Mouse (Mus musculus): ENCODE measurements around the gene Snrpd2. TPM values are rescaled to one million over a fixed set of nuclear protein-coding genes. Genes with fewer than 3 reads are reported as not detected.
A peak's percentile ranks its signal among the peaks of the same experiment; 100 is the strongest.

Snrpd2 gene
- polyA plus RNA-seq, 1 experiment = 36.7 TPM

- H3K4me3 ChIP-seq (ENCODE audit: control insufficient read depth, insufficient read depth, low read length) = no peak overlapping the region
These were observed 28.5 kb downstream of the Snrpd2 start for GRCm38 (mm10) chr7:19178035-19178434.

GRCm38 (mm10) chr7:19178443-19179092 lies 29.0 kb downstream of the Snrpd2 start:
- peaks cover 17% of the 10 kb centered on the region for H3K4me1 ChIP-seq (replicated peaks; ENCODE audit: control insufficient read depth, insufficient read depth, low read length)
- H3K27ac ChIP-seq (ENCODE audit: control insufficient read depth, insufficient read depth, low read length) = no peak overlapping the region
- peak; percentile 85 for DNase-seq
- peak; percentile 76; the same call in 1 of the 2 replicates for TF ChIP-seq CTCF (IDR thresholded peaks at IDR 0.05; ENCODE audit: borderline replicate concordance, control insufficient read depth, extremely low read depth, insufficient read depth, low read length, poor library complexity)
- TF ChIP-seq POLR2A (IDR thresholded peaks at IDR 0.05; ENCODE audit: control insufficient read depth, extremely low read depth, insufficient read depth, low read length, poor library complexity) = no peak
- no peaks in the 10 kb centered on the region for H3K36me3 ChIP-seq (ENCODE audit: control insufficient read depth, insufficient read depth, low read length)
- H3K27me3 ChIP-seq (ENCODE audit: control insufficient read depth, insufficient read depth, low read length) = peaks cover 23% of the 10 kb centered on the region
- WGBS = 4% methylated on average over 27 of the region's 27 CpGs
- H3K4me3 ChIP-seq (ENCODE audit: control insufficient read depth, insufficient read depth, low read length) = no peak overlapping the region

More at GRCm38 (mm10) chr7:19178035-19178434, 28.5 kb downstream of the Snrpd2 start:
- no peak for DNase-seq
- Histone ChIP-seq H3K27ac (ENCODE audit: control insufficient read depth, insufficient read depth, low read length) (no peak overlapping the region), H3K4me1 (replicated peaks; ENCODE audit: control insufficient read depth, insufficient read depth, low read length) (peaks cover 17% of the 10 kb centered on the region), H3K27me3 (ENCODE audit: control insufficient read depth, insufficient read depth, low read length) (peaks cover 23% of the 10 kb centered on the region), H3K36me3 (ENCODE audit: control insufficient read depth, insufficient read depth, low read length) (no peaks in the 10 kb centered on the region)
- 34% methylated on average over 18 of the region's 18 CpGs for WGBS
- TF ChIP-seq CTCF (IDR thresholded peaks at IDR 0.05; ENCODE audit: borderline replicate concordance, control insufficient read depth, extremely low read depth, insufficient read depth, low read length, poor library complexity) (no peak), POLR2A (IDR thresholded peaks at IDR 0.05; ENCODE audit: control insufficient read depth, extremely low read depth, insufficient read depth, low read length, poor library complexity) (no peak)

- peaks cover 23% of the 10 kb centered on the region for H3K27me3 ChIP-seq (ENCODE audit: control insufficient read depth, insufficient read depth, low read length)
- no peak overlapping the region for H3K4me3 ChIP-seq (ENCODE audit: control insufficient read depth, insufficient read depth, low read length)
- no peak for TF ChIP-seq POLR2A (IDR thresholded peaks at IDR 0.05; ENCODE audit: control insufficient read depth, extremely low read depth, insufficient read depth, low read length, poor library complexity)
- TF ChIP-seq CTCF (IDR thresholded peaks at IDR 0.05; ENCODE audit: borderline replicate concordance, control insufficient read depth, extremely low read depth, insufficient read depth, low read length, poor library complexity) = no peak
- peak; percentile 59 for DNase-seq
- WGBS = under 1% methylated on average over 32 of the region's 32 CpGs
- no peak overlapping the region for H3K27ac ChIP-seq (ENCODE audit: control insufficient read depth, insufficient read depth, low read length)
- no peaks in the 10 kb centered on the region for H3K36me3 ChIP-seq (ENCODE audit: control insufficient read depth, insufficient read depth, low read length)
- peaks cover 17% of the 10 kb centered on the region for H3K4me1 ChIP-seq (replicated peaks; ENCODE audit: control insufficient read depth, insufficient read depth, low read length)
These were observed 29.7 kb downstream of the Snrpd2 start for GRCm38 (mm10) chr7:19179173-19179572.

- H3K27me3 ChIP-seq (ENCODE audit: control insufficient read depth, insufficient read depth, low read length) = peaks cover 23% of the 10 kb centered on the region
- TF ChIP-seq CTCF (IDR thresholded peaks at IDR 0.05; ENCODE audit: borderline replicate concordance, control insufficient read depth, extremely low read depth, insufficient read depth, low read length, poor library complexity) (no peak), POLR2A (IDR thresholded peaks at IDR 0.05; ENCODE audit: control insufficient read depth, extremely low read depth, insufficient read depth, low read length, poor library complexity) (no peak)
- WGBS = 60% methylated on average over 6 of the region's 6 CpGs
- H3K27ac ChIP-seq (ENCODE audit: control insufficient read depth, insufficient read depth, low read length) = no peak overlapping the region
- DNase-seq = no peak
- peaks cover 17% of the 10 kb centered on the region for H3K4me1 ChIP-seq (replicated peaks; ENCODE audit: control insufficient read depth, insufficient read depth, low read length)
- H3K4me3 ChIP-seq (ENCODE audit: control insufficient read depth, insufficient read depth, low read length) = no peak overlapping the region
- no peaks in the 10 kb centered on the region for H3K36me3 ChIP-seq (ENCODE audit: control insufficient read depth, insufficient read depth, low read length)
These were observed 30.4 kb downstream of the Snrpd2 start for GRCm38 (mm10) chr7:19179936-19180335.

DNA sequence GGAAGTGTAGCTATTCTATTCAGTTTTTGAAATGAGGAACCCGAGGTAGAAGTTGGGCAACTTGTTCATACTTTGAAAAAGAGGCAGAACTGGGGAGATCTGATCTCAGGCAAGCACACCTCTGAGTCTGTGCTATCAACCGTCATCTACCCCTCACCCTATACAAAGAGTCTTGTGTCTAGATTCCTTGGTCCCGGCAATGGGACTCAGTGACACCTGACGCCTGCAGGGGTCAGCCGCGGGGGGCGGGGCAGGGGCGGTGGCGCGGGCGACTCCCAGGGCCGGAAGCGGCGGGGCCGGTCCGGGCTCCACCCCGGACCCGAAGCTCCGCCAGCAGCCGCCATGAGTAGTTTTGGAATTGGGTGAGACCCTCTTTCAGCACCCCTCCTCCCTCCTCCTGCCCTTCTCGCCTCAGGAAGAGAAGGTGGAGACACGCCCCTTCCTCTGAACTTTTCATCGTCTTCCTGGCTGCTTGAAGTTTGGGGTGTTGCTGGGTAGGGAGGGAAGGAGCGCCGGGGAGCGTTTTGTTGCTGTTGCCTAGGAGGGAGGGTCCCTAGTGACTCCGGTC lies 31.4 kb downstream of the Snrpd2 start:
- TF ChIP-seq CTCF (IDR thresholded peaks at IDR 0.05; ENCODE audit: borderline replicate concordance, control insufficient read depth, extremely low read depth, insufficient read depth, low read length, poor library complexity) (no peak), POLR2A (IDR thresholded peaks at IDR 0.05; ENCODE audit: control insufficient read depth, extremely low read depth, insufficient read depth, low read length, poor library complexity) (0 out of 2 replicates have a peak, but pooled peaks have one; percentile 33)
- Histone ChIP-seq H3K27ac (ENCODE audit: control insufficient read depth, insufficient read depth, low read length) (no peak overlapping the region), H3K36me3 (ENCODE audit: control insufficient read depth, insufficient read depth, low read length) (no peaks in the 10 kb centered on the region), H3K4me3 (ENCODE audit: control insufficient read depth, insufficient read depth, low read length) (peak overlapping the region; percentile 55), H3K27me3 (ENCODE audit: control insufficient read depth, insufficient read depth, low read length) (peaks cover 21% of the 10 kb centered on the region), H3K4me1 (replicated peaks; ENCODE audit: control insufficient read depth, insufficient read depth, low read length) (peaks cover 17% of the 10 kb centered on the region)
- peak; percentile 65 for DNase-seq
- WGBS = under 1% methylated on average over 27 of the region's 27 CpGs

DNA sequence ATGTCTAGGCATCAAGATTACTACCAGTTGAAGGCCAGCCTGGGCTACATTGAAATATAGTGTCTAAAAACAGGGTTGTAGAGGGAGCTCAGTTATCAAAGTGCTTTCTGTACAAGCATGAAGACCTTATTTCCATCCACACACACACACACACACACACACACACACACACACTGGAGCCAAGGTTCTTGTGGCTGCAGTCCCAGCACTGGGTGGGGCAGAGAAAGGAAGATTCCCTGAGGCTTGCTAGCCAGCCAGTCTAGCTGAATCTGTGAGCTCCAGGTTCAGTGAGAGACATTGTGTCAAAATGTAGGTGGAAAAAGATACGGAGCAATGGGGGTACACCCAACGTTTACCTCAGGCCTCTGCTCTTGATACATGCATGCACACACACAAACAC lies 34.7 kb downstream of the Snrpd2 start:
- no peak overlapping the region for H3K27ac ChIP-seq (ENCODE audit: control insufficient read depth, insufficient read depth, low read length)
- peaks cover 12% of the 10 kb centered on the region for H3K4me1 ChIP-seq (replicated peaks; ENCODE audit: control insufficient read depth, insufficient read depth, low read length)
- no peaks in the 10 kb centered on the region for H3K36me3 ChIP-seq (ENCODE audit: control insufficient read depth, insufficient read depth, low read length)
- TF ChIP-seq CTCF (IDR thresholded peaks at IDR 0.05; ENCODE audit: borderline replicate concordance, control insufficient read depth, extremely low read depth, insufficient read depth, low read length, poor library complexity) (no peak), POLR2A (IDR thresholded peaks at IDR 0.05; ENCODE audit: control insufficient read depth, extremely low read depth, insufficient read depth, low read length, poor library complexity) (no peak)
- H3K27me3 ChIP-seq (ENCODE audit: control insufficient read depth, insufficient read depth, low read length) = peaks cover 5% of the 10 kb centered on the region; the same call in 1 of the 2 replicates
- WGBS = 95% methylated on average over 2 of the region's 2 CpGs
- no peak overlapping the region for H3K4me3 ChIP-seq (ENCODE audit: control insufficient read depth, insufficient read depth, low read length)
- DNase-seq = no peak
